Mouse (Mus musculus): ENCODE measurements around the gene Trp53i13. TPM values are rescaled to one million over a fixed set of nuclear protein-coding genes. Genes with fewer than 3 reads are reported as not detected.

Trp53i13 gene
- polyA plus RNA-seq, 1 experiment from 2014 or later: 55.2 TPM

DNA sequence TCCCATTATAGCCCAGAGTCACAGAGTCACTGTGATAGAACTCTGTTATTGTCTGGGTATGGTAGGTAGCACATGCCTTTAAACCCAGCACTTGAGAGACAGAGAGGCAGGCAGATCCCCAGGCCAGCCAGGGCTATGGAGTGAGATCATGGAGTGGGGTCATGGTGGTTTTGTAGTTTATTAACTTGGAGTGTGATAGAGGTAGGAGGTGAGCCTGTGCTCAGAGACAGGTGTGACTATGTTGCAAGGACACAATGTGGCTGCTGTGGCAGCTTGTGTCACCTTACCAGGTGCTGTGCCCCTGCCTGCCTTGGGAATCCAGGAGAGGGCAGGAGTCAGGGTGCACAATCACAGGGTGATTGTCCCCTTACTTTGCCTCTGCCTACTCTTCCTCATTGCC, 20.3 kb downstream of the Trp53i13 start:
- Histone ChIP-seq H3K36me3 (peaks cover 14% of the 10 kb centered on the region), H3K4me1 (peaks cover 60% of the 10 kb centered on the region), H3K9ac (no peak overlapping the region), H3K27ac (no peak overlapping the region), H3K4me3 (no peak overlapping the region), H3K4me2 (0 out of 2 replicates have a peak overlapping the region, but pooled peaks have one; percentile 98), H3K9me3 (no peaks in the 10 kb centered on the region), H3K27me3 (no peaks in the 10 kb centered on the region)
- ATAC-seq (ENCODE audit: insufficient number of reproducible peaks, insufficient read depth, low FRiP score, low TSS enrichment, low read depth): no peak

GRCm38 (mm10) chr11:77494782-77495181, 21.0 kb downstream of the Trp53i13 start:
- Histone ChIP-seq H3K4me3 (peak overlapping the region; percentile 97), H3K36me3 (peaks cover 7% of the 10 kb centered on the region), H3K4me1 (peaks cover 62% of the 10 kb centered on the region), H3K27ac (no peak overlapping the region), H3K9ac (peak overlapping the region; percentile 96; the same call in 1 of the 2 replicates), H3K9me3 (no peaks in the 10 kb centered on the region), H3K27me3 (no peaks in the 10 kb centered on the region), H3K4me2 (peak overlapping the region; percentile 98)
- 67% methylated on average over 6 of the region's 6 CpGs for WGBS
- ATAC-seq (ENCODE audit: insufficient number of reproducible peaks, insufficient read depth, low FRiP score, low TSS enrichment, low read depth): no peak

GRCm38 (mm10) chr11:77494344-77494676, 21.5 kb downstream of the Trp53i13 start:
- ATAC-seq (ENCODE audit: insufficient number of reproducible peaks, insufficient read depth, low FRiP score, low TSS enrichment, low read depth): no peak
- peaks cover 62% of the 10 kb centered on the region for H3K4me1 ChIP-seq
- 22% methylated on average over 4 of the region's 4 CpGs for WGBS

GRCm38 (mm10) chr11:77493512-77494343, 22.1 kb downstream of the Trp53i13 start, which contains the start of gene Git1:
Gene Git1, plus strand, starts transcription at chr11:77493562.
- H3K9ac ChIP-seq: peak within 1 kb of the TSS; percentile 96
- ATAC-seq (ENCODE audit: insufficient number of reproducible peaks, insufficient read depth, low FRiP score, low TSS enrichment, low read depth): no peak
- H3K4me3 ChIP-seq: peak within 1 kb of the TSS; percentile 97
- 1% methylated on average over 63 of the region's 74 CpGs for WGBS
- H3K4me2 ChIP-seq: peak within 1 kb of the TSS; percentile 98
- H3K36me3 ChIP-seq: no peaks in the 10 kb centered on the region
- no peaks in the 10 kb centered on the region for H3K27me3 ChIP-seq
- peaks cover 65% of the 10 kb centered on the region for H3K4me1 ChIP-seq
- H3K9me3 ChIP-seq: no peaks in the 10 kb centered on the region
- H3K27ac ChIP-seq: peak within 1 kb of the TSS; percentile 95

More at GRCm38 (mm10) chr11:77494344-77494676, 21.5 kb downstream of the Trp53i13 start:
- peak overlapping the region; percentile 75 for H3K27ac ChIP-seq
- H3K9me3 ChIP-seq: no peaks in the 10 kb centered on the region
- peak overlapping the region; percentile 98 for H3K4me2 ChIP-seq
- H3K9ac ChIP-seq: peak overlapping the region; percentile 96
- peaks cover 2% of the 10 kb centered on the region for H3K36me3 ChIP-seq
- no peaks in the 10 kb centered on the region for H3K27me3 ChIP-seq
- H3K4me3 ChIP-seq: peak overlapping the region; percentile 97

DNA sequence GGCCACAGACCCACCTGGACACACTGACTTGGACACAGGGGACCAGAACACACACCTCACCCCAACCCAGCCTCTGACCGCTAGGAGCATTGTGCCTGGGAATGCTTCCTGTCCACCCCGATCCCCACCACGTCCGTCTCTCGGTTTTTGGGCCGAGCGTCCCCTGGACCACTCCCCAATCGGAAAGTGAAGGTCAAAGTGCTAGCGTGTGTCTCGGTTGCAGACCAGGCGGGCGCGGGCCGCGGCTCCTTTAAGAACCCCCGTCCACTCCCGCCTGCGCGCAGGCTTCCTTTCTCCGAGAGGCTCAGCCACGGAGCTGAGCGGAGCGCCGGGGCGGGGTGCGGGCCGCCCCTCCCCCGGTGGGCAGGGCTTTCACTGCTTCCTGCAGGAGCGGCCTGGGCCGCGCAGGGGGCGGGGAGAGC, 22.9 kb downstream of the Trp53i13 start:
- peak; percentile 57 for ATAC-seq (ENCODE audit: insufficient number of reproducible peaks, insufficient read depth, low FRiP score, low TSS enrichment, low read depth)
- WGBS: under 1% methylated on average over 29 of the region's 32 CpGs
- Histone ChIP-seq H3K36me3 (no peaks in the 10 kb centered on the region), H3K27me3 (no peaks in the 10 kb centered on the region), H3K9me3 (no peaks in the 10 kb centered on the region), H3K4me2 (peak overlapping the region; percentile 90), H3K4me3 (peak overlapping the region; percentile 97), H3K4me1 (peaks cover 66% of the 10 kb centered on the region), H3K27ac (peak overlapping the region; percentile 95), H3K9ac (peak overlapping the region; percentile 74)

DNA sequence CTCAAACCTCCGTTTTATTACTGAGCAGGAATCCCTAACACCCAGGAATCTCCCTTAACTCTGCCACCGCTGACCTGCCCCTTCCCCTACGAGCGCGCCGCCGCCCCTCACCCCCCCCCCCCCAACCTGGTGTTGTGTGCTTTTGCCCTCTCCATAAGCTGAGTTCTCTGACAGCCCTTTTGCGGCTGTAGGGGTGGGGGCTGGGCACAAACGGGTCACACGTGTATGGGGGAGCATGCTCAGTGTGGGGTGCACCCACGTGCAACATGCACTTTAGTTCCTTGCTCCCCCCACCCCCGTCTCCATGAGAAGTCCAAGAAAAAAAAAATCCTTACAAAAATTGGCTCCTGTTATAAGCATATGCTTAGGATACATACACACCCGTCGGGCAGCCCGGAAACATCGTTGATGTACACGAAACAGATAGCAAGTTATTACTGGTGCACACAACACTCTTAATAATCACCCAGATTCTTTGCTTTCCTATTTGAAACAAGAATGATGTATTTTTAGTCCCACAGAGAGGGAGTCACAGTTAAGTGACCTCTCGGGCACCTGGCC, 23.4 kb downstream of the Trp53i13 start:
- ATAC-seq (ENCODE audit: insufficient number of reproducible peaks, insufficient read depth, low FRiP score, low TSS enrichment, low read depth): no peak
- WGBS: under 1% methylated on average over 18 of the region's 18 CpGs
- peaks cover 66% of the 10 kb centered on the region for H3K4me1 ChIP-seq

GRCm38 (mm10) chr11:77491502-77492291, 24.1 kb downstream of the Trp53i13 start:
- 0% methylated on average over 23 of the region's 23 CpGs for WGBS
- peak overlapping the region; percentile 95 for H3K27ac ChIP-seq
- H3K9ac ChIP-seq: peak overlapping the region; percentile 74
- peak overlapping the region; percentile 90 for H3K4me2 ChIP-seq
- no peaks in the 10 kb centered on the region for H3K9me3 ChIP-seq
- H3K36me3 ChIP-seq: no peaks in the 10 kb centered on the region
- peak overlapping the region; percentile 97 for H3K4me3 ChIP-seq
- H3K4me1 ChIP-seq: peaks cover 67% of the 10 kb centered on the region
- no peaks in the 10 kb centered on the region for H3K27me3 ChIP-seq
- 0 out of 2 replicates have a peak, but pooled peaks have one; percentile 43 for ATAC-seq (ENCODE audit: insufficient number of reproducible peaks, insufficient read depth, low FRiP score, low TSS enrichment, low read depth)

More for the DNA sequence above, 23.4 kb downstream of the Trp53i13 start:
- H3K4me2 ChIP-seq: peak overlapping the region; percentile 90
- no peaks in the 10 kb centered on the region for H3K9me3 ChIP-seq
- peak overlapping the region; percentile 95 for H3K27ac ChIP-seq
- no peaks in the 10 kb centered on the region for H3K36me3 ChIP-seq
- H3K9ac ChIP-seq: peak overlapping the region; percentile 74
- H3K4me3 ChIP-seq: peak overlapping the region; percentile 97
- no peaks in the 10 kb centered on the region for H3K27me3 ChIP-seq

DNA sequence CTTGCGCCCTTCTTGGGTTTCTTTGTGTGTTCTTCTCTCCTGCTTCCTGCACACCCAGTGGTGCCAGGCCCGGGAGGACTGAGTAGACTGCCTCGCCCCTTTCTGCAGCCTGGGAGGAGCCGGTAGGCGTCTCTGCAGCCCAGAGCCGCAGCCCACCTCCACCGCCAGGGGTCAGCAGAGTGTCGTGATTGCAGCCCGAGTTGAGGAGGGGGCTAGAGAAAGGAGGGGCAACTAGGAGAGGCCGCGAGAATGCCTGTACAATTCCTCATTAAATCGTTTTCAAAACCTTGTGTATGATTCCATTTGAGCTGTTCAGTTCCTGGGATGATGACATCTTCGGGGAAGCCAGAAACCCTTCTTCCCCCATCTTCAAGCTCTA, 24.7 kb downstream of the Trp53i13 start:
- H3K4me2 ChIP-seq: peak overlapping the region; percentile 90
- H3K27ac ChIP-seq: peak overlapping the region; percentile 95
- WGBS: 2% methylated on average over 13 of the region's 13 CpGs
- peak overlapping the region; percentile 74; the same call in 1 of the 2 replicates for H3K9ac ChIP-seq
- H3K36me3 ChIP-seq: no peaks in the 10 kb centered on the region
- H3K4me1 ChIP-seq: peaks cover 71% of the 10 kb centered on the region
- H3K27me3 ChIP-seq: no peaks in the 10 kb centered on the region
- H3K4me3 ChIP-seq: peak overlapping the region; percentile 97
- H3K9me3 ChIP-seq: no peaks in the 10 kb centered on the region
- peak; percentile 73 for ATAC-seq (ENCODE audit: insufficient number of reproducible peaks, insufficient read depth, low FRiP score, low TSS enrichment, low read depth)

DNA sequence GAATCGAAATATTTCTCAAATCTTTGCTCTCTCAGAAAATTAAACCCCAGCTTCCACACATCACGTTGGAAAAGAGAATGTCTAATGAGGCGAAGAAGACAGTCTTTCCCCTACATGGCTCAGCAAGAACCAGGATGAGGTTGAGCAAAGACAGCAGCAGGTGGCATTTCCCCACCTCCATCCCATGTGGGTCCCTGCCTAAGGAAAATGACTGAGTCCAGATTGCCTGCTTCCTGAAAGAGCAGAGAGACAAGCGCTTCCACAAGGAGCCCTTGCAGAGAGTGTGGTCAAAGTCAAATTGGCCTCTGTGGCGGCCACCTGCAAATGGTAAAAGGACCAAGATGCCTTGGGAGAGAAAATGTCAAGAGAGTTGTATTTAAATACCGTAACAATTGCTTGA, 25.3 kb downstream of the Trp53i13 start:
- no peak for ATAC-seq (ENCODE audit: insufficient number of reproducible peaks, insufficient read depth, low FRiP score, low TSS enrichment, low read depth)
- 60% methylated on average over 6 of the region's 6 CpGs for WGBS
- Histone ChIP-seq H3K9me3 (no peaks in the 10 kb centered on the region), H3K4me3 (peak overlapping the region; percentile 90), H3K27me3 (no peaks in the 10 kb centered on the region), H3K27ac (no peak overlapping the region; the same call in 1 of the 2 replicates), H3K36me3 (no peaks in the 10 kb centered on the region), H3K9ac (no peak overlapping the region), H3K4me1 (peaks cover 77% of the 10 kb centered on the region), H3K4me2 (peak overlapping the region; percentile 90)

- Histone ChIP-seq H3K4me2 (peak within 1 kb of the TSS; percentile 90), H3K27me3 (no peaks in the 10 kb centered on the region), H3K27ac (no peak within 1 kb of the TSS; the same call in 1 of the 2 replicates), H3K4me1 (peaks cover 75% of the 10 kb centered on the region), H3K4me3 (peak within 1 kb of the TSS; percentile 90), H3K36me3 (no peaks in the 10 kb centered on the region), H3K9ac (peak within 1 kb of the TSS; percentile 90), H3K9me3 (no peaks in the 10 kb centered on the region)
- under 1% methylated on average over 47 of the region's 87 CpGs for WGBS
- ATAC-seq (ENCODE audit: insufficient number of reproducible peaks, insufficient read depth, low FRiP score, low TSS enrichment, low read depth): peak; percentile 17; the same call in 1 of the 2 replicates
Measured at GRCm38 (mm10) chr11:77489591-77490235, 26.1 kb downstream of the Trp53i13 start, which contains the start of gene Ankrd13b. Gene Ankrd13b, minus strand, starts transcription at chr11:77489678.

Data from embryonic facial prominence, embryonic 13.5 days (tissue).